Mouse (Mus musculus) urinary bladder, postnatal 10 days (tissue): Measurements from ENCODE around the gene Gm49336.

Experiments used
- DNase-seq: peaks from one replicate; pipeline ENCODE4 v3.0.0; 2022; ENCODE audit warnings: low spot score

The Gm49336 gene

GRCm38 (mm10) chr14:60238551-60238950 is 12.8 kb downstream of the Gm49336 start:
- DNase-seq, result no peak

GRCm38 (mm10) chr14:60219886-60220285 is 31.4 kb downstream of the Gm49336 start:
- no peak for DNase-seq

GRCm38 (mm10) chr14:60217616-60218015 is 33.7 kb downstream of the Gm49336 start:
- no peak for DNase-seq

GRCm38 (mm10) chr14:60216125-60216524 is 35.2 kb downstream of the Gm49336 start:
- DNase-seq, result no peak

- DNase-seq, result no peak
Observed at GRCm38 (mm10) chr14:60215000-60215399, 36.3 kb downstream of the Gm49336 start.

- no peak for DNase-seq
Observed at GRCm38 (mm10) chr14:60214040-60214439, 37.3 kb downstream of the Gm49336 start.

- no peak for DNase-seq
Observed at GRCm38 (mm10) chr14:60209166-60209565, 42.1 kb downstream of the Gm49336 start.

- no peak for DNase-seq
Observed at GRCm38 (mm10) chr14:60204993-60205392, 46.3 kb downstream of the Gm49336 start.

GRCm38 (mm10) chr14:60196884-60197283 is 54.4 kb downstream of the Gm49336 start, which contains the start of gene Atp8a2:
Gene Atp8a2, minus strand, starts transcription at chr14:60197179.
- DNase-seq, result no peak

GRCm38 (mm10) chr14:60195999-60196398 is 55.3 kb downstream of the Gm49336 start:
- no peak for DNase-seq

- DNase-seq, result no peak
Observed at GRCm38 (mm10) chr14:60194606-60195005, 56.7 kb downstream of the Gm49336 start.

- no peak for DNase-seq
Observed at GRCm38 (mm10) chr14:60189771-60190170, 61.5 kb downstream of the Gm49336 start.

GRCm38 (mm10) chr14:60188201-60188825 is 63.0 kb downstream of the Gm49336 start:
- DNase-seq, result no peak

GRCm38 (mm10) chr14:60181306-60181705 is 70.0 kb downstream of the Gm49336 start:
- DNase-seq, result no peak

GRCm38 (mm10) chr14:60178571-60178955 is 72.7 kb downstream of the Gm49336 start:
- no peak for DNase-seq

GRCm38 (mm10) chr14:60177614-60178570 is 73.4 kb downstream of the Gm49336 start:
- no peak for DNase-seq

- DNase-seq, result no peak
Observed at GRCm38 (mm10) chr14:60176891-60177613, 74.3 kb downstream of the Gm49336 start.

GRCm38 (mm10) chr14:60176469-60176890 is 74.8 kb downstream of the Gm49336 start:
- no peak for DNase-seq

GRCm38 (mm10) chr14:60172286-60173055 is 78.8 kb downstream of the Gm49336 start:
- no peak for DNase-seq

GRCm38 (mm10) chr14:60170845-60171610 is 80.3 kb downstream of the Gm49336 start:
- DNase-seq, result no peak

GRCm38 (mm10) chr14:60163367-60163766 is 87.9 kb downstream of the Gm49336 start:
- DNase-seq, result no peak
